Mouse (Mus musculus) cortical plate, adult 2 months (tissue): ENCODE measurements around the gene Cdk20.

Experiments used
- CTCF ChIP-seq: fragments of 200-500 bp; IDR thresholded peaks from 2 replicates; pipeline ENCODE4 v1.5.1; 2011; ENCODE audit warnings: mild to moderate bottlenecking, control low read depth, low read length; ENCODE audit not compliant: insufficient read depth; ENCODE audit errors: extremely low read depth
- POLR2A ChIP-seq: fragments of 200-500 bp; IDR thresholded peaks from 2 replicates; pipeline ENCODE4 v1.6.1; 2011; ENCODE audit warnings: mild to moderate bottlenecking, low read length, control low read depth; ENCODE audit not compliant: insufficient read depth; ENCODE audit errors: extremely low read depth

GRCm38 (mm10) chr13:64402951-64403460 is 29.1 kb upstream of the Cdk20 start:
- TF ChIP-seq CTCF (no peak), POLR2A (no peak)
